Mouse (Mus musculus) hindbrain, embryonic 13.5 days (tissue): ENCODE measurements at regions not wholly inside any gene's neighbourhood (a gene's known extent, or its start where the extent isn't known, plus 50 kb on each side); places are given as distances from the start of the nearest gene placed in this dataset.

Experiments used
- ATAC-seq: fragments of 200-750 bp; cut with Nextera tagmentation; 2 replicates; pipeline ENCODE4 v1.8.0; 2017; ENCODE audit warnings: moderate TSS enrichment; ENCODE audit not compliant: low FRiP score
- H3K27ac ChIP-seq: fragments of 300-500 bp; sonication (generic); 2 replicates; pipeline ENCODE4 v1.5.1; 2015; ENCODE audit warnings: inconsistent platforms, mild to moderate bottlenecking, moderate library complexity
- H3K27me3 ChIP-seq: fragments of 300-500 bp; sonication (generic); 2 replicates; pipeline ENCODE4 v1.6.1; 2015; ENCODE audit warnings: mild to moderate bottlenecking, inconsistent platforms
- H3K36me3 ChIP-seq: fragments of 300-500 bp; sonication (generic); 2 replicates; pipeline ENCODE4 v1.6.1; 2015; ENCODE audit warnings: mild to moderate bottlenecking, inconsistent platforms
- H3K4me1 ChIP-seq: fragments of 300-500 bp; sonication (generic); replicated peaks from 2 replicates; pipeline ENCODE4 v1.6.1; 2015; ENCODE audit warnings: inconsistent platforms
- H3K4me2 ChIP-seq: fragments of 300-500 bp; sonication (generic); 2 replicates; pipeline ENCODE4 v1.6.1; 2015; ENCODE audit warnings: inconsistent platforms, mild to moderate bottlenecking, moderate library complexity
- H3K4me3 ChIP-seq: fragments of 300-500 bp; sonication (generic); 2 replicates; pipeline ENCODE4 v1.5.1; 2015; ENCODE audit warnings: mild to moderate bottlenecking, inconsistent platforms
- H3K9ac ChIP-seq: fragments of 300-500 bp; sonication (generic); 2 replicates; pipeline ENCODE4 v1.6.1; 2015; ENCODE audit warnings: mild to moderate bottlenecking, inconsistent platforms
- H3K9me3 ChIP-seq: fragments of 300-500 bp; sonication (generic); 2 replicates; pipeline ENCODE4 v1.6.1; 2016; ENCODE audit warnings: inconsistent platforms
- WGBS: fragments of 180-500 bp; shearing (Covaris S2); methylation state at CpG from one replicate; pipeline ENCODE4 v1.1.7; 2015; 5-methylcytosine and 5-hydroxymethylcytosine counted together

DNA sequence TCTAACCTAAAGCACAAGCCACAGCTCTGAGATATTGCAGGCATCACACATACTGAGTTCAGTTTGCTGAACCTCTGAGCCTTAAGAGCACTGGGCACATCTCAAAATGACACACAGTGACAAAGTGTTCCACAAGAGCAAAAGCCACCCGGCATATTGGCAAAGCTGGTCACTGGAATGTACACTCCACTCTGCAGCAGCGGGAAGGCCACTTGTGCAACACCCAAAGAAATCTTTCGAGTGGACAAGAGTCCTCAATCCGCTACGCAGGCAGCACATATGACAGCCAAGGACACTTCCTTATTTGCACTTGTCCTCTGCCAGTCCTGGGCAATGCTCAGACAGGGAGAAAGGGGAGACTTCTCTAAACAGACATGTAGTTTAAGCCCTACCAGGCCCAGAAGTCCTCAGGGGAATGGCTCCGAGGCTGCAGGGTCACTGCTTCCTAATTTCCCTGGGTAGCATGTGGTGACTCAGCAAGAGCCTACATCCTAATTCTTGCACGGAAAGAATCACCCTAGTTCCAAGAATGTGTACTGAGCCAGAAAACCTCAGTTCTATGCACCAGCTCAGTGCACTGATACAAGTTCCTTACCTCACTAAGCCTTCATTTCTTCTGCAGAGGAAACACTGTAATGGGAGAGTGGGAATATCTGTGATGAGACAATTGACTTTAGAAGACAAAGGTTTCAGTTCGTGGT is 144.5 kb upstream of the Ppargc1a start:
- no peaks in the 10 kb centered on the region for H3K36me3 ChIP-seq
- no peaks in the 10 kb centered on the region for H3K27me3 ChIP-seq
- WGBS: 87% methylated on average over 8 of the region's 8 CpGs

DNA sequence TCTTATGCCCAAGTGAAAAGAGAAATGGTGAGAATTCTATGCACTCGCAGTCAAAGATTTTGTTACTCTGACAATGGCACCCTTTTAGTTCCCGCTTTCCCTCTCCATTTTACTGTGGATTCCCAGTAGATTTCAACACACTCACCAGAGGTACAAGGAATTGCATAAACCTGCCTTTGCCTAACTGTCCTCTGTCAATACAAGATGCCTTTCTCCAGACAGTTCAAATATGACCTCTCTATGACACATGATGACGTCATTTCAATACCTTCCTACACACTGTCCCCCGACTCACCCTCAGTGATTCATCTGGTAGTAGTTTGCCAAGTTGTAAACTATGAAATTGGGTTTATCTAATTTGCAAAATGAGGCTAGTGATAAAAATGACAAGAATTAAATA is 143.1 kb upstream of the Ppargc1a start:
- Histone ChIP-seq H3K9me3 (no peaks in the 10 kb centered on the region), H3K36me3 (no peaks in the 10 kb centered on the region), H3K4me3 (no peak overlapping the region), H3K4me1 (no peaks in the 10 kb centered on the region), H3K27ac (no peak overlapping the region), H3K4me2 (no peak overlapping the region), H3K27me3 (no peaks in the 10 kb centered on the region), H3K9ac (no peak overlapping the region)
- ATAC-seq: no peak
- 92% methylated on average over 4 of the region's 4 CpGs for WGBS

More for the DNA sequence above, 144.5 kb upstream of the Ppargc1a start:
- H3K9ac ChIP-seq: no peak overlapping the region
- no peak for ATAC-seq
- H3K27ac ChIP-seq: no peak overlapping the region
- no peak overlapping the region for H3K4me2 ChIP-seq
- H3K4me3 ChIP-seq: no peak overlapping the region
- no peaks in the 10 kb centered on the region for H3K9me3 ChIP-seq
- no peaks in the 10 kb centered on the region for H3K4me1 ChIP-seq

DNA sequence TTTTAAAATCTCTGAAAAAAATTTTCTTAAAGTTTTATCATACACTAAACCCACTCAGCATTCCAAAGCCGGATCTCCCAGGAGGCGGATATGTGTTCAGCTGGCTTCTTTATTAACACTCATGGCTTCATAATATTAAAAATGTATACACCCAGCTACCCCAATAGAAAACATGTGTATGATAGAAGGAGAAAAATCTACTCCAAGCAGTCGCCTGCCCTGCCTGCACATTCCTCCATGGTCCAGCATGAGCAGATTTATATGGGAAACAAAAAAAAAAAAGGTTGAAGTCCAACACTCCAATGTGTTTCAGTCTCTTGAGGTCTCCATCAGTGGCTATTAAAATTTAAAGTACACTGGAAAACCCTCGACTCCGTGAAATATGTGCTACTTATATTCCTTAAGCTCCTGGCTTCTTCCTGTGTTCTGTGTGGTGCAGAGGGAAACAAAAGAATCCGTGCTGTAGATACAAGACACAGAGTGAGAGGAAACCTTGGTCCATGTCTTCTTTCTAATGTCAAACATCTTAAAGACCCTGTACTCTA is 142.0 kb upstream of the Ppargc1a start:
- Histone ChIP-seq H3K27ac (no peak overlapping the region), H3K27me3 (no peaks in the 10 kb centered on the region), H3K4me2 (no peak overlapping the region), H3K36me3 (no peaks in the 10 kb centered on the region), H3K4me1 (no peaks in the 10 kb centered on the region), H3K9ac (no peak overlapping the region), H3K9me3 (no peaks in the 10 kb centered on the region), H3K4me3 (no peak overlapping the region)
- WGBS: 89% methylated on average over 6 of the region's 6 CpGs
- no peak for ATAC-seq

DNA sequence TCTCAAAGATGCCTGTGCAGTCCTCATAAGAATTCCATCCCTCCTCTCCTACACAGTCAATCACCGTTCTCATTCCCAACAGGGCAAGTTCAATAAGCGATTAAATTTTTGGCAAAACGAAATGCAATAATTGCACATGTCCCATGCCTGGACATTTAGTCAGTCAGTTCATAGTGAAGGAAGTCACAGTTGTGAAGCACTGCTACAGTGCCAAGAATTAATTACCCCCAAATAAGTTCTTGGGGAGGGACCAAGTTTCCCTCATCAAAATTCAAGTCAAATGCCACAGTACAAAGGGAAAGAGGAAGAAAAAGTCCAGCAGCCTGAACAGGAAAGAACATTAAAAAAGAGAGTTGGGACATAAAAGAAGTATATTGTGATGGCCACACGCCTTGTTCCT is 112.4 kb upstream of the Ppargc1a start:
- Histone ChIP-seq H3K4me2 (no peak overlapping the region), H3K36me3 (no peaks in the 10 kb centered on the region), H3K4me1 (no peaks in the 10 kb centered on the region)

DNA sequence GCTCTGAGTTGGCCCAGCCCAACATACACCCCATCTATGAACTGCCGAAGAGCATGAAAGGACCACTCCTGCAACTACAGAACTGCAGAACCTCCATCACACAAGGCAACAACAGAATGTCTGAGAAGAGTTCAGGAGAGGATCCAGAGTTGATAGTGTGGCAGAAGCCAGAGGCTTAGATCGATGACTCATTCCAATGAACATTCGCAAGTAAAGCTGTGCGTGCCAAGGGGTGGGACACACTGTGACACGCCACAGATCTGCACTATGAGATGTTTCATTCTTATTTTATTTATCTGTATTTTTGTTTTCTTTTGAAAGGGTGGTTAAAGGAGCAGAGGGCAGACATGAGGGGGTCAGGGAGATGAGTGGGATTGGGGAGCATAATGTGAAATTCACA is 103.7 kb upstream of the Ppargc1a start:
- Histone ChIP-seq H3K4me2 (no peak overlapping the region), H3K9me3 (no peaks in the 10 kb centered on the region), H3K36me3 (no peaks in the 10 kb centered on the region), H3K4me1 (no peaks in the 10 kb centered on the region), H3K4me3 (no peak overlapping the region), H3K27ac (no peak overlapping the region), H3K9ac (no peak overlapping the region), H3K27me3 (no peaks in the 10 kb centered on the region)
- no peak for ATAC-seq
- 95% methylated on average over 5 of the region's 5 CpGs for WGBS

More for the DNA sequence above, 112.4 kb upstream of the Ppargc1a start:
- Histone ChIP-seq H3K27me3 (no peaks in the 10 kb centered on the region), H3K27ac (no peak overlapping the region), H3K4me3 (no peak overlapping the region), H3K9me3 (no peaks in the 10 kb centered on the region; the same call in 1 of the 2 replicates), H3K9ac (no peak overlapping the region)
- 78% methylated on average over 4 of the region's 4 CpGs for WGBS
- no peak for ATAC-seq

DNA sequence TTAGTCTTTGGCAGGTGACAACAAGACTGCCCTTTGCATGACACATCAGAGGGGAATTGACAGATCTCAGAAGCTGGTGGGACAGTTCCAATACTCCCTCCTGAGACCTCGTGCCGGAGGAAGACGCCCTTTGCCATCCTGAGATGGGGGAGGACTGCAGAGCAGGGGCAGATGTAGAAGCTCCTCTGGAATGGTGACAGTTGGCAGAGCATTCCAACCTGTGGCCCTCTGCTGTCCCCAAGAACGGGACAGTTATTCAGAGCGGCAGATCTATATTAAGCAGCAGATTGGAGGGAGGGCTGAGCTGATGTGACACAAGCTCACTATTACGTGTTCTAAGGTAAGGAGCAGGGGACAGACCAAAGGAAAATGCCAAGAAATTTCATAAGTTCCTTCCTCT is 97.7 kb upstream of the Ppargc1a start:
- WGBS: 84% methylated on average over 6 of the region's 6 CpGs
- Histone ChIP-seq H3K36me3 (no peaks in the 10 kb centered on the region), H3K4me3 (no peak overlapping the region), H3K27ac (no peak overlapping the region), H3K4me1 (0 out of 2 replicates have a peak, but pooled peaks cover 4% of the 10 kb centered on the region), H3K27me3 (no peaks in the 10 kb centered on the region), H3K9ac (no peak overlapping the region), H3K4me2 (no peak overlapping the region), H3K9me3 (no peaks in the 10 kb centered on the region)
- ATAC-seq: no peak

DNA sequence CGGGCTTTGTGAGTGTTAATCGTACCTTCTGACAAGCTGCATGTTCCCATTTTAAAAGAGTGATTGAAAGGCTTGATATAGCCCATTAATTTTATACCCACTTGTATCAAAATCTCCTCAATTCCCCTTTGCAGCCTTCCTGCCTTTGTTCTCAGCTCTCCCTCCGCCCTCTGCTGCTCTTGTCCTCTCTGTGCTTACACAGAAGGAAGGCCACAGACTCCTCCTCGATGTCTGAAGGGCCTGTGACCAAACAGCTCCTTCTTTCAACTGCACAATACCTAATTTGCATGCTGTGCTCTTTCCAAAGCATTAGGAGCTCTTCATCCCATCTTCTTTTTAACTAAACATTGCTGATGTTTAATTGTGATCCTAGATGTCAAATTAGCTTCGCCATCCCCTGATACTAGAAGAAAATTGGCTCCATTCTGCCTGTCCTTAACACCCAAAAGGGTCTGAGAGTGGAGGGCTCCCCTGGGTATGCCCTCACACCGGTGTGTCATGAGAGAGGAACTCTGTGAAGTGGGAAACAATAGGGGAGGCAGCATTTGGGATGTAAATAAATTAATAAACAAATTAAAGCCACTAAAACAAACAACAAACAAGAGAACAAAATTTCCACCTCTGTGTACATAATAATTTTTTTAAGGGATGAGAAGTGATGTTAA is 90.8 kb upstream of the Ppargc1a start:
- Histone ChIP-seq H3K9ac (no peak overlapping the region), H3K9me3 (no peaks in the 10 kb centered on the region), H3K27ac (no peak overlapping the region), H3K4me2 (no peak overlapping the region), H3K36me3 (no peaks in the 10 kb centered on the region), H3K27me3 (no peaks in the 10 kb centered on the region), H3K4me1 (peaks cover 6% of the 10 kb centered on the region), H3K4me3 (no peak overlapping the region)
- WGBS: 25% methylated on average over 6 of the region's 6 CpGs
- ATAC-seq: no peak

DNA sequence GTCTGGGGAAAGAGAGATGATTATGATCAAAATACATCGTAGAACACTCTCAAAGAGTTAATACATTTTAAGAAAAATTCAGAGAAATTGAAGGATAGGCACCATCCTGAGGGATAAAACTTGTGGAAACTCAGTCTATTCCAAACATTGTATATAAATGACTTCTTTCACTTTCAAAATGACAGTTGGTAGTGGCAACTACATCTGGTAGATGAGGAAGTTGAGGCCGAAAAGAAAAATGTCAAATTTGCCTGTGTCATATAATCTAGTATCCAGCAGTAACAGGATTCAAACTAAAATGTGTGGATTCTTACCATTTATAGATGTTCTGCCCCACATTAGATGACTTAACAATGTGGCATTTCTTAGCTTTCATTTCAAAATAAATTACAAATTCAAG is 86.0 kb upstream of the Ppargc1a start:
- Histone ChIP-seq H3K9ac (no peak overlapping the region), H3K27ac (no peak overlapping the region), H3K36me3 (no peaks in the 10 kb centered on the region), H3K9me3 (no peaks in the 10 kb centered on the region), H3K4me2 (no peak overlapping the region), H3K4me3 (no peak overlapping the region), H3K27me3 (no peaks in the 10 kb centered on the region), H3K4me1 (peaks cover 6% of the 10 kb centered on the region)
- ATAC-seq: no peak
- 95% methylated on average over 2 of the region's 2 CpGs for WGBS

DNA sequence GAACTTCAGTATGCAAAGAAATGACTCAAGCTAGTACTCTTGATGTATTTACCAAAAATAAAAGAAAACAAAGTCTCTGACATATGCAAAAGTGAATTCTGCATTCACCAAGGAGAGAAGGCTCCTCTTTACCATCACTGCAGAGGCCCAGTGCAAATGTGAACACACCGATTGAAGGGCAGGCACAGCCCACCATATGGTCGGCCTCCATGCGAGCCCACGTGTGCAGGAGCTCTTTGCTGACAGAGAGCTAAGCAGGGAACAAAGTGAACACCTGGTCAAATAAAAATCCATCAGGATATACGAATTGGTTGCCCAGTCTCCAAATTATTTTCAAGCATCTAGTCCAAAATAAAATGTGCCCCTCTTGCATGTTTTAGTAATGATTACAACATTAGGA is 56.9 kb upstream of the Ppargc1a start:
- no peak overlapping the region for H3K4me3 ChIP-seq
- H3K4me1 ChIP-seq: no peaks in the 10 kb centered on the region
- H3K27me3 ChIP-seq: no peaks in the 10 kb centered on the region
- WGBS: 73% methylated on average over 5 of the region's 5 CpGs
- H3K27ac ChIP-seq: no peak overlapping the region
- no peak overlapping the region for H3K9ac ChIP-seq
- no peak overlapping the region for H3K4me2 ChIP-seq
- no peaks in the 10 kb centered on the region for H3K36me3 ChIP-seq
- ATAC-seq: no peak
- H3K9me3 ChIP-seq: no peaks in the 10 kb centered on the region
